Mouse (Mus musculus) olfactory bulb, adult 2 months (tissue): ENCODE results near the gene Tmsb15a. TPM values are rescaled to one million over a fixed set of nuclear protein-coding genes. Genes with fewer than 3 reads are reported as not detected.
"Not testable (repeated sequence)": the region's sequence is repeated elsewhere in the genome, so short reads cannot be mapped to it uniquely, and the experiment has no call there.

ENCODE experiments used
- H3K27ac ChIP-seq: fragments of 200-500 bp; 2 replicates; pipeline ENCODE4 v1.5.1; 2012; ENCODE audit warnings: low read depth, low read length; ENCODE audit not compliant: insufficient read depth
- H3K4me1 ChIP-seq: fragments of 200-500 bp; 2 replicates; pipeline ENCODE4 v1.6.1; 2012; ENCODE audit warnings: low read length; ENCODE audit not compliant: control insufficient read depth, insufficient read depth
- H3K4me3 ChIP-seq: fragments of 200-500 bp; 2 replicates; pipeline ENCODE4 v1.5.1; 2012; ENCODE audit warnings: mild to moderate bottlenecking, low read depth, low read length, moderate library complexity; ENCODE audit not compliant: insufficient read depth
- CTCF ChIP-seq: fragments of 200-500 bp; IDR thresholded peaks from 2 replicates; pipeline ENCODE4 v1.5.1; 2012; ENCODE audit warnings: low read depth, mild to moderate bottlenecking, low read length, moderate library complexity; ENCODE audit not compliant: insufficient read depth
- POLR2A ChIP-seq: fragments of 200-500 bp; IDR thresholded peaks from 2 replicates; pipeline ENCODE4 v1.6.1; 2012; ENCODE audit warnings: mild to moderate bottlenecking, low read depth, low read length, moderate library complexity; ENCODE audit not compliant: insufficient read depth
- WGBS: fragments of 180-500 bp; shearing (Covaris S2); methylation state at CpG from one replicate; pipeline ENCODE4 v1.1.7; 2018; 5-methylcytosine and 5-hydroxymethylcytosine counted together
- polyA plus RNA-seq: library from polyadenylated mRNA; stranded (reverse); fragments of >200 nt; gene quantifications from 2 replicates; pipeline ENCODE4 v1.2.4, GENCODE M21; 2012; ENCODE audit warnings: low replicate concordance; ENCODE audit not compliant: missing spikeins, insufficient read depth, insufficient read length

The Tmsb15a gene
- not detected in 2 replicates for polyA plus RNA-seq

DNA sequence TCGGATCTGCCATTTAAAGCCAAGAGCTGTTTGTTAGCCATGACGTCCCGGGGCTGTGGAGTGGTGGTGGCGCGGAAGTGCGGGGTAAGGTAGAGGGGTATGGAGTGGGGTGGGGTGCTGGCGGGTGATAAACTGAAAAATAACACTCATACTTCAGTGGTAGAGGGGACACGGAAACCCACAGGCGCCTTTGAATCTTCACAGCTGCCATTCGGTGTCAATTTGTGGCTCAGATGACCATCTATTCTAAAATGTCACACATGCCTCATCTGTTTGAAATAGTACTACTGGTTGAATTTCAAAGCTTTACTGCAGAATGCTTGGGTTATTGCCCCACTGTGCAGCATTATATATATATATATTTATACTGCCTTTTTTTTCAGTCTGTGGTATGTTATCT is at the start of gene Tmsb15a:
Gene Tmsb15a (minus strand): TSS at position 101 of the 400 bp plus-strand sequence.
- no peaks in the 10 kb centered on the region for H3K4me1 ChIP-seq
- TF ChIP-seq CTCF (no peak), POLR2A (no peak)
- no peak within 1 kb of the TSS for H3K4me3 ChIP-seq
- 89% methylated on average over 10 of the region's 10 CpGs for WGBS
- H3K27ac ChIP-seq = no peak within 1 kb of the TSS

DNA sequence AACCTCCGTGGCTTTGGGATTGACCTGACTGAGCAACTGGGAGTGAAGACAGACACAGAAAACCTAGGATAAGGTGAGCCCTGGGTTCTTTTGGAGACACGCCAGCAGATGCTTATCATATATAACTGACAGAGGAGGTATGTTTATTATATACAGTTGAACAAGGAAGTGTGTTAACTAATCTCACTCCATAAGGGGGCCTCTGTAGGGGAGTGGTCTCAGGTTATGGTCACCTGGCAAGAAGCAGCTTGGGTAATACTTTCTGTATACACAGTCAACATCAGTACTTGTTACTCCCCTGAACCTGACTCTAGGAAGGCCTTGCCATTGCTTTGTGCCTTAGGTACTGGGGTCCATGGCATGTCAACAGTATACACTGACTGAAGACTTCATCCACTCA is 43.5 kb upstream of the Tmsb15a start:
- Histone ChIP-seq H3K4me1 (no peaks in the 10 kb centered on the region), H3K4me3 (no peak overlapping the region), H3K27ac (no peak overlapping the region)
- TF ChIP-seq CTCF (no peak), POLR2A (no peak)
- 77% methylated on average over 2 of the region's 2 CpGs for WGBS

DNA sequence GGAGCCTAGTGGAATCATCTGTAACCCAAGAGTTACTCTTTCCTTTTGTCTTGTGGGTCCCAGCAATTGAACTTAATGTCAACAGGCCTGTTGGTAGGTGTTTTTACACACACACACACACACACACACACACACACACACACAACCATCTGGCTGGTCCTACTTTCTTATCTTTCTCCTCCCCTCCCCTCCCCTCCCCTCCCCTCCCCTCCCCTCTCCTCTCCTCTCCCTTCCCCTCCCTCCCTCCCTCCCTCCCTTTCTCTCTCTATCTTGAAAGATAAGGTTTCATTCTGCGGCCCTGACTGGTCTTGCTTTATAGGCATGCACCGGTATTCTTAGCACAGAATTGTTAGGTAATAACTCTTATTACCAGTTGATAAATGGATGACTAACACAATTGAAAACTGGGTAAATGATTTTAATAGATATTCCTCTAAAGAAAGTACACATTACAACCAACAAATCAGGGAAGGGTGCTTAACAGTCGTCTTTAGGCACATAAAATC is 43.0 kb upstream of the Tmsb15a start:
- Histone ChIP-seq H3K4me1 (no peaks in the 10 kb centered on the region), H3K4me3 (no peak overlapping the region), H3K27ac (no peak overlapping the region)
- WGBS = 66% methylated on average over 3 of the region's 3 CpGs
- TF ChIP-seq POLR2A (no peak), CTCF (no peak)

DNA sequence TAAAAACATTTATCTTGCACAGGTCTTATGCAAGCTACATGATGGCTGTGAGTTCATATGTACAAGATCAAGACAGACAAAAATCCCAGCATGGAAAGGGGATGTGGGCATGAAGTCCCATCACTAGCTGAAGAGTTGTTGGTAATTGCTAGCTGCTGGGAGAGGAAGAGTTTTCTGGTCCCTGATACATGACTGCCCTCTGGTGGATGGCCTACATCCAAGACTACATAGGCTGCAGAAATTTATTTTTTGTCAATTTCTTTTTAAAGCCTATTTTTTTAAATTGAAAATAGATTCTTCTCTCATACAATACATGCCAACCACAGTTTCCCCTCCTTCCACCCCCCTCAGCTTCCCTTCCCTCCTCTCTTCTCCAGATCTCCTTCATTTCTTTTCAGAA is 36.6 kb upstream of the Tmsb15a start:
- no peaks in the 10 kb centered on the region for H3K4me1 ChIP-seq
- no peak for TF ChIP-seq CTCF
- no peak for TF ChIP-seq POLR2A
- H3K4me3 ChIP-seq = no peak overlapping the region
- H3K27ac ChIP-seq = no peak overlapping the region

DNA sequence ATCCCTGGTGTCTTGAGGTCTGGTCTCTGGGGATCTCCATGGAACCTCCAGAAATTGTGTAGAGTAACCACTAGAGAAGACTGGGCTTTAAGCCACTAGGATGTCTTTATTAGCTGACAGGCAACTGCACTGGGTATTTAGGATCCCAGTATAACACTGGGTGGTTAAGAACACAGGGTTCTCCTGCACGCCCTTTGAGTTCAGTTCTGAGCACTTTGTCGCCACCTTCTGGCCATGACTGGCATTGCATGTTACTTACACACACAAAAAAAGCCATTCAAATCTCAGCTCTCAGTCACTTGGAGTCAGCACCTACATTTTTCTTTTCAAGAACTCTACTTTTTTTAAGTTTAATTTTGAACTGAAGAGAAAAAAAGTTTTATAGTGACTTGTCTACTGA is 27.8 kb upstream of the Tmsb15a start:
- no peaks in the 10 kb centered on the region for H3K4me1 ChIP-seq
- no peak overlapping the region for H3K4me3 ChIP-seq
- H3K27ac ChIP-seq = no peak overlapping the region
- 2% methylated on average over 2 of the region's 2 CpGs for WGBS
- TF ChIP-seq POLR2A = no peak
- no peak for TF ChIP-seq CTCF

DNA sequence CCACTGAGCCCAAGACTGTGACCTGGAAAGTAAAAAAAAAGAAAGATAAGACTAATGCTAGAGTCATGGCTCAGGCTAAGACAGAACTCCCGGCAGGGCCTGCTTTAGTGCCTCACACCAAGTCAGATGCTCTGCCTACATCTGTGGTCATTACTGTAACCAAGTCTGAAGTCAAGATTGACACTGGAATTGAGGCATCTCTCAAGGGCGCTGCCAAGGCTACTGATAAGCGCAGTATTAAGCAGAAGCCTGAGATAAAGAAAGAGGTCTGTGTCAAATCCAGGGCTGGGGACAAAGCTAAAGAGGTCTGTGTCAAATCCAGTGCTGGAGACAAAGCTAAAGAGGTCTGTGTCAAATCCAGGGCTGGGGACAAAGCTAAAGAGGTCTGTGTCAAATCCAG is 20.3 kb upstream of the Tmsb15a start:
- H3K27ac ChIP-seq, H3K4me1 ChIP-seq, H3K4me3 ChIP-seq: not testable (repeated sequence)
- 90% methylated on average over 3 of the region's 3 CpGs for WGBS

DNA sequence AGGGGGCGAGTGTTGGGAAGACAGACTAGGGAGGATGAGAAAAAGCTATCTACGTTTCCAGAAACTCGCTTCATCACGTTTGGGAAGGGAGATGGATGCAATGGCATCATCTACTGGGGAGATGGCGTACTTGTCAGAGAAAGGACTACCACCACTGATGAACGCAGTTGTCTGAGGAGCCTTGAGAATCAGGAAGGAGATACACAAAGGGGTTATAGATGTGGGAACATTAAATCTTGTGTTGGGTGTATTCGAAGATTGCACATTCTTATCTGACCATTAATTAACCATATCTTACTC is 17.9 kb upstream of the Tmsb15a start:
- Histone ChIP-seq H3K4me1 (no peaks in the 10 kb centered on the region), H3K27ac (peak overlapping the region; percentile 90), H3K4me3 (peak overlapping the region; percentile 71)
- TF ChIP-seq CTCF = no peak
- no peak for TF ChIP-seq POLR2A
- 17% methylated on average over 7 of the region's 7 CpGs for WGBS

DNA sequence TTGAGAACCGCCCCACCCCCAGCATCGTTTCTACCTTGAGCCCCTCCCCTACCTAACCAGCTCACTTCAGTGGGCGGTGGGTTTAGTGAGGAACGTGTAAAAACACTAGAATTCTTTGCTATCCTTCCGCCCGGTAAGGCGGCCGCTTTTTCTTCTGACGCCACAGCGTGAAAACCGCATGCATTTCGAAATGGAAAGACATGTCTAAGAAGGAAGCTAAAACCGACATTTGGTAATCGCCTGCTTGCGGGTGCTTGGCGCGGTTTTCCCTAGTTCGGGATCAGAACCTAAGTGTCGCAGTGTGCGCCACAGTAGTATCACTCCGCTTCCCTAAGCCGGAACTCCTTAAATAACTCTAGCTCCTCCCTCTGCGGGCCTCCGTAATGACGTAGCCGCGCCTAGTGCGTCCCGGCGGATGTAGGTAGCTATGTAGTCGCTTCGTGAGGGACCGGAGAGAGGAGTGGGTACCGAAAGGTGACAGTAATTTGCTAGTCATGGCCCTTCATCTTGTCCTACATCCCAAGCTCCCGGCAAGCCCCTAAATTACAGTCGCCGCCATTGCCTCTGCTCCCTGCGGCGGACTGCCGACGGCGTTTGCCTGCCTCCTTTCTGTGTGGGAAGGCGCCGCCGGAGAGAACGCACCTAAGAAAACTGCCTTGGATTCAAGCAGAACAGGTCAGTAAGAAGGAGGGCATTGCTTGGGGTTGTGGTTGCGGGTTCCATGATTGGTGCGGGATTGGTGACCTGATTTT is 17.4 kb upstream of the Tmsb15a start, which contains the start of the genes Armcx5 and Gprasp1:
Gene Armcx5 (plus strand): TSS at position 430 of the 752 bp plus-strand sequence.
Gene Gprasp1 (plus strand): TSS at position 430 of the 752 bp plus-strand sequence.
- Histone ChIP-seq H3K4me1 (no peaks in the 10 kb centered on the region), H3K27ac (peak within 1 kb of the TSS; percentile 98), H3K4me3 (peak within 1 kb of the TSS; percentile 71)
- WGBS = 15% methylated on average over 48 of the region's 48 CpGs
- TF ChIP-seq POLR2A (peak; percentile 38; the same call in 1 of the 2 replicates), CTCF (no peak)

DNA sequence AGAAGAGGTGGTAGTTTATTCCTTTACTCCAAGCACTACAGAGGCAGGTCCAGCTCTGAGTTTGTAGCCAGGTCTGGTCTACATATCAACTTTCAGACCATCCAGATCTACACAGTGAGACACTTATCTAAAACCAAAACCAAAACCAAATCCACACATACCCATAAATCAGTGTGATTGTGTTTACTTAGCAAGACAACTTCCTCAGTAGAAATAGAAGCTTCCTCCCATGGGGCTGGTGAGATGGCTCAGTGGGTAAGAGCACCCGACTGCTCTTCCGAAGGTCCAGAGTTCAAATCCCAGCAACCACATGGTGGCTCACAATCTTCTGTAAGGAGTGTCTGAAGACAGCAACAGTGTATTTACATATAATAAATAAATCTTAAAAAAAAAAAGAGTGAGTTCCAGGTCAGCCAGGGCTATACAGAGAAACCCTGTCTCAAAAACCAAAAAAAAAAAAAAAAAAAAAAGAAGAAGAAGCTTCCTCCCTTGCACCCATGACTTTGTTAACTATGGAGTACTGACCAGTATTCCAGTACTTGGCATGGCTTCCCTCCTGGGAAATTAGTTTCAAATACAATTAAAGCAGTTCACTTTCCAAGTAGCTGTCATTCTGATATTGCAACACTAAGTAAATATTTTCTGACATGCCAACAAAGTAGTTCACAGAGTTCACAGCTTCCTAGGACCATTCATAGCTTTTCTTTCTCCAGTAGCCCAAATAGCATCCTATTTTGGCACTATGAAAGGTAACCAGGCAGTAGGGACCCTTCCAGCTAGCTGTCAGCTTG is 13.9 kb upstream of the Tmsb15a start:
- 86% methylated on average over 2 of the region's 2 CpGs for WGBS
- no peak for TF ChIP-seq POLR2A
- TF ChIP-seq CTCF = no peak
- no peak overlapping the region for H3K27ac ChIP-seq
- H3K4me1 ChIP-seq = no peaks in the 10 kb centered on the region
- H3K4me3 ChIP-seq = no peak overlapping the region
